Mouse (Mus musculus): Measurements from ENCODE around the gene Ndufs7.

The Ndufs7 gene

GRCm38 (mm10) chr10:80293325-80293724, 44.4 kb downstream of the Ndufs7 start:
- no peak for DNase-seq (ENCODE audit: low read depth, low spot score)

- DNase-seq (ENCODE audit: low read depth, low spot score): no peak
Observed at GRCm38 (mm10) chr10:80294311-80294710, 45.4 kb downstream of the Ndufs7 start.

GRCm38 (mm10) chr10:80294788-80295303, 45.9 kb downstream of the Ndufs7 start:
- no peak for DNase-seq (ENCODE audit: low read depth, low spot score)

DNA sequence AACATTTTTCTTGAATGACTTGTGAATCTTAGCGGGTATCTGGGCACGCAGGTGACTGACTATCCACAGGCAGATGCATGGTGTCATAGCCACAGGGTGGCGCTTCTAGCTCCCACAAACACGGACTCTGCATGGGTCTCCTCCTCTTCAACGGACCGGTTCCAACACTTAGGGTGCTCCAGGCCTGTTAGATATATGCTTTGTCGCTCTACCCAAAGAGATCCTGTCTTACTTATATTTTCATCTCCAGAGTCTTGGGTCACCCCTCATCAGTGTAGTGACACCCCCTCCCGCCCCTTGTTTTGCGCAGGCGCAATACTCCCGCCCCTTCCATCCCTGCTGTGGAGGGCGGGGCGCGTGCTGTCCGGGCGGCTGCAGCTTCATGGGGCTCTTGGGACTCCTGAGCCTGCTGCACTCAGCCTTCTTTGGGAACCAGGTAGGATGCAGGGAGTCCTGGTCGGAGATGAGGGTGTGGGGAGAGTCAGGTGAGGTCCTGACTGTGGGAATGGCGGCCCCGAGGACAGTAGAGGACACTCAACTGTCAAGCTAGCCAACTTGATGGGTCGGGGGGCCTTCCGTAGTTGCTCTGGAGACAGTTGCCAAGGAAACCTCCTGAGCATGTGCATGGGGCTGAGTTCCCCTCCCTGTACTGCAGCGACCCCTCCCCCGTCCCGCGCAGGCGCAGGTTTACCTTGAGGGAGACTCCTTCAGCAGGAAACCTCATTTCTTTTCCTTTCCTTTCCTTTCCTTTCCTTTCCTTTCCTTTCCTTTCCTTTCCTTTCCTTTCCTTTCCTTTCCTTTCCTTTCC, 46.9 kb downstream of the Ndufs7 start, which contains the start of gene Apc2:
Gene Apc2, plus strand, starts transcription at position 360 of the 808 bp plus-strand sequence.
- DNase-seq (ENCODE audit: low read depth, low spot score): peak; percentile 58

GRCm38 (mm10) chr10:80296824-80297223, 47.9 kb downstream of the Ndufs7 start:
- DNase-seq (ENCODE audit: low read depth, low spot score): no peak

DNA sequence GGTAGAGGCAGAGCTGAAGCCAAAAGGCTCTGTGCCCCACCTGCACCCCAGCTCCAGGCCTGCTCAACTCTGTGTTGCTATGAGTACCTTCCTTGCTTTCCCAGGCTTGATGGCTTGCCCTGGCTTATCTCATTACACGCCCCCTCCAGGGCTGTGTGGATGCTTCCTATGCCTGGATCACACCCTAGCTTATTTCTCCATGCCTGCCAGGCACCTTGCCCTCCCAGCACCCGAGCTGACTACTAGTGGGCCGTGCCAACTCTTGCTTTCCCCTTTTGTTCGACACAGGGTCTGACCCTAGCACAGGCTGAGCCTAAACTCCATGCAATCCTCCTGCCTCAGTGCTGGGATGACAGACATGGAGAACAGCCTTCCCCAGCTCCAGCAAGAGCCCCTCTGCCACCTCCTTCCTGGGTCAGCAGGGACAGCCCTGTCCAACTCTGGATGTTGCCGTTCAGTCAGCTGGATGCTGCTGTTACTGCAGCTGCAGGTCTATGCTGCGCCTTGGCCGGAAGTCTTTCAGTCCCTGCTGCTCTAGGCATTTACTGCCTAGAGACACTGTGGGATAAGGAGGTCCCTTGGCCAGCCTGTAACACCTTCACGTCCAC, 48.7 kb downstream of the Ndufs7 start:
- DNase-seq (ENCODE audit: low read depth, low spot score): no peak

DNA sequence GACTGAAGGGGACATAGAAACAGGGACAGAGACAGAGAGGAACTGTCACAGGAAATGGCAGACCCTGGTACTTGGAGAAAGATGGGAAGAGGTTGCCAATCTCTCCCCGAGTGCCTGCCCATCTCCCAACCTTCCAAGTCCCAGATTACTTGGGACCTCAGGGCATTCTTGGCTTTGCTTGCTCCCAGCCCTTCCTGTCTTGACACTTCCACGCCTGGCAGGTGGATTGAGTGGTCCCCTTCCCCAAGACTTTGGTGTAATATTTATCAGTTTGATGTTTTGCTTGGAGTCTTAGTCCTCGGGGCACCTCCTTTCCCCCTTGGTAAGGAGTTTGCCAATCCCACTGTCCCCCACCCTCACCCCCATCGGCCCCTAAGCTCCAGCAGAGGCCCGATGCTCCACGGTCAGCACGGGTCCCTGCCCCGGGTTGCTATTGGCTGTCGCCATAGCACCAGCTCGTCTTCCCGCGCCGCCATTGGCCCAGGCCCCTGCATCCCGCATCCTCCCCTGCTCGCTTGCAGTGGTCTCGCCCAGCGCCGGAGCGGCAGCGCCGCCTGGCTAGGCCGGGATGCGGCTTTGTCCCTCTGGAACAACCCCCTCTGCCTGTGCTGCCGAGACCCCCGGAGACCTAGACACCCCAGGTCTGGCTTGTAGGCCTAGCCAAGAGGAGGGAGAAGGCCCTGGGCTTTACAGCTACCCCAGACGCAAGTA, 49.8 kb downstream of the Ndufs7 start:
- DNase-seq (ENCODE audit: low read depth, low spot score): no peak

DNA sequence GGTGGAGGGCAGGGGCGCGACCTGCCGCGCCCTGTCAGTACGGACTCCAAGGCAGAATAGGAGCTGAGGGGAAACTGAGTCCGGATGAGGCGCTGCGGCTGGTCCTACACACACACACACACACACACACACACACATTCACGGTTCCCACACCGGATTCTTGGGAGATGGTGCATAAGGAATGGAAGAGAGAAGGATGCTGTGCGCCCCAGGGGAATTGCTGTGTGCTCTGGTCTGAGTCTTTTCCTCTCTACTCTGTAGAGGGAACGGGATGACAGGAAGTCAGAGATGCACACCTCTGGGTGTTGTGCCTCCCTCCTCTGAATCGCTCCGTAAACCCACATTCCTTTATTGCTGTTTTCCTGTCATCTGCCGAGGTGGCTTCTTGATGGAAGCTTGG, 50.4 kb downstream of the Ndufs7 start:
- no peak for DNase-seq (ENCODE audit: low read depth, low spot score)

GRCm38 (mm10) chr10:80299824-80300223, 50.9 kb downstream of the Ndufs7 start:
- no peak for DNase-seq (ENCODE audit: low read depth, low spot score)

GRCm38 (mm10) chr10:80300672-80301181, 51.8 kb downstream of the Ndufs7 start:
- DNase-seq (ENCODE audit: low read depth, low spot score): no peak

- no peak for DNase-seq (ENCODE audit: low read depth, low spot score)
Observed at GRCm38 (mm10) chr10:80301256-80302081, 52.5 kb downstream of the Ndufs7 start.

GRCm38 (mm10) chr10:80302082-80302355, 53.1 kb downstream of the Ndufs7 start:
- no peak for DNase-seq (ENCODE audit: low read depth, low spot score)

DNA sequence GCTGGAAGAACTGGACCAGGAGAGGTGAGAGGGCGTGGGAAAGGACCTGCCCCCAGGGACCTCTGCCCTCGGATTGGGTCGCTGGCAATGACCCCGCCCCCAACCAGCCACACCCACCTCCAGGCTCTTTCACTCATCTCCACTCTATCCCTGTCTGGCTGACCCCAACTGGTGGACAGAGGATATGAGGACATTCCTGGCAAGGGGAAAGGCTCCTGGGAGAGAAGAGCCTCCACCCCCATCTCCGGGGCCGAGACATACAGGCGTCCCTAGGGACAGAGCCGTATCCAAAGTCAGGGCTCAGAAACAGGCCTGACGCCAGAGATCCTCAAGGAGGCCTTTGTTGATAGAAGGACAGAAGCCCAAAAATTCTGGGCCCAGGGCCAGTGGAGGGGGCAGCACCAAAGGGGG, 53.6 kb downstream of the Ndufs7 start:
- peak; percentile 87 for DNase-seq (ENCODE audit: low read depth, low spot score)

DNA sequence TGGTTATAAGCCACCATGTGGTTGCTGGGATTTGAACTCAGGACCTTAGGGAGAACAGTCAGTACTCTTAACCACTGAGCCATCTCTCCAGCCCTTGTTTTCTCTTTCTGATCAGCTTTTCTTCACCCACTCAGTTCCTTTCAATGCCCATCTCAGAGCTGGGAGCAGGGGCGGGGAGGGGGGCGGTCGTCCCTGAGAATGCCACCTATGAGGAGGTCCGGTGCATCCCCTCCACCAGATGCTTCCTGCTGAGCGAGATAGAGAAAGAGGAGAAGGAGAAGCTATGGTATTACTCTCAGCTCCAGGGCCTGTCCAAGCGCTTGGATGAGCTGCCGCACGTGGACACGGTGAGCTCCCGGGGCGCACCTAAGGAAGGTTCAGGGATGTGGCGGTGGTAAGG, 55.5 kb downstream of the Ndufs7 start:
- DNase-seq (ENCODE audit: low read depth, low spot score): no peak

DNA sequence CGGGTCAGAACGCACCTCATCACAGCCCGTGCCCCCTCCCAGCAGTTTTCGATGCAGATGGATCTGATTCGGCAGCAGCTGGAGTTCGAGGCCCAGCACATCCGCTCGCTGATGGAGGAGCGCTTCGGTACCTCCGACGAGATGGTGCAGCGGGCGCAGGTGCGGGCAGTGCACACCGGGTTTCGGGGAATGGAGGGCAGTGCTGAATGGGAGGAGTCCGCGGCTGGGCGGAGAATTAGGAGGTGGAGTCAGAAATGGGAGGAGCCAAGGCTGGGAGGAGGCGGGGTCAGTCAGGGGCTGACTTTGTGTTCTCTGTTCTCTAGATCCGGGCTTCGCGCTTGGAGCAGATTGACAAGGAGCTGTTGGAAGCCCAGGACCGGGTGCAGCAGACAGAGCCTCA, 55.9 kb downstream of the Ndufs7 start:
- no peak for DNase-seq (ENCODE audit: low read depth, low spot score)
